Mouse (Mus musculus): ENCODE measurements around the gene Nectin3. TPM values are rescaled to one million over a fixed set of nuclear protein-coding genes. Genes with fewer than 3 reads are reported as not detected.

Gene Nectin3
- 10 to 100 TPM; 13.7 TPM for total RNA-seq (2021)
- long read RNA-seq, experiment 1, full-length matches to known transcripts = 26 of 30 reads
- long read RNA-seq, experiment 1, partial matches to known transcripts = 2 of 30 reads
- long read RNA-seq, experiment 1, other reads (novel, unspliced or antisense) = 2 of 30 reads
- long read RNA-seq, experiment 2, transcript Nectin3-201 (6 exons, 3,062 nt) = major isoform, 20 of 26 reads
- long read RNA-seq, experiment 2, partial matches to known transcripts = 2 of 26 reads
- long read RNA-seq, experiment 2, other reads (novel, unspliced or antisense) = 2 of 26 reads

DNA sequence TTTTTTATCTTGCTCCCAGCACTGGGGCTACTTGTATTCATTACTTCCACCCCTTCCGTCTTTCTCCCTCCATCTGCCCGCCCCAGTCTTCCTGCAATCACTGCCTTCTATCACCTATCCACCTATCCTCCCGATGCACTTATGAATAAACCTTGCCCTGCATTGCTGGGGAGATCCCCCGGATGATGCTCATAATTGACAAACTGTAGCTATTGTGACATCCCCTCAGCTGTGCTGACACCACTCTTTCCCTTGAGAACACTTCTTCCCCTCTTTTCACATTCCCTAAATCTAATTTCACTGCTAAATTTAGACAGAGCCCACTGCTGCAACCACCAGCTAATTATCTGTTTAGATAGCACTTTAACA lies at the start of gene Nectin3:
Gene Nectin3, minus strand, starts transcription at position 105 of the 369 bp plus-strand sequence.
- intact Hi-C loops (cut with DNase I) = loop anchor here (5.0 kb wide), 1 partner anchor 84 kb away; no protein-coding TSS in a partner anchor
- no peak for DNase-seq

DNA sequence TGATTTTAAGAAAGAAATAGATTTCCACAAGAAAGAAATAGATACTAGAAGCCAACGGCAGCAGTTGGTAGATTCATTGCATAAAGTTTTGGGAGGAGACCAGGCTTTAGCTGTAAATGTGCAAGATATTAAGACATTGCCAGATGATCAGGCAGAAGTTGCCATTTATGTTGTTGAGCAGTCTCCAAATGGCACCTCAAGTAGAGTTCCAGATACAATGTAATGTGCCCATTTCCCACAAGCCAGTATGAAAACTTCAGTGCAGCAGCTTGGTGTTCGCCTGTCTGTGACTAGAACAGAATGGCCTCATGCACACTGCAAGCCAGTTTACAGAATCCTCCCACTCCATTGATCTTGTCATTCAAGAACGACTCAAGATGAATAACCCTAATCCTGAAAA lies 39.8 kb upstream of the Nectin3 start:
- no peak for DNase-seq

DNA sequence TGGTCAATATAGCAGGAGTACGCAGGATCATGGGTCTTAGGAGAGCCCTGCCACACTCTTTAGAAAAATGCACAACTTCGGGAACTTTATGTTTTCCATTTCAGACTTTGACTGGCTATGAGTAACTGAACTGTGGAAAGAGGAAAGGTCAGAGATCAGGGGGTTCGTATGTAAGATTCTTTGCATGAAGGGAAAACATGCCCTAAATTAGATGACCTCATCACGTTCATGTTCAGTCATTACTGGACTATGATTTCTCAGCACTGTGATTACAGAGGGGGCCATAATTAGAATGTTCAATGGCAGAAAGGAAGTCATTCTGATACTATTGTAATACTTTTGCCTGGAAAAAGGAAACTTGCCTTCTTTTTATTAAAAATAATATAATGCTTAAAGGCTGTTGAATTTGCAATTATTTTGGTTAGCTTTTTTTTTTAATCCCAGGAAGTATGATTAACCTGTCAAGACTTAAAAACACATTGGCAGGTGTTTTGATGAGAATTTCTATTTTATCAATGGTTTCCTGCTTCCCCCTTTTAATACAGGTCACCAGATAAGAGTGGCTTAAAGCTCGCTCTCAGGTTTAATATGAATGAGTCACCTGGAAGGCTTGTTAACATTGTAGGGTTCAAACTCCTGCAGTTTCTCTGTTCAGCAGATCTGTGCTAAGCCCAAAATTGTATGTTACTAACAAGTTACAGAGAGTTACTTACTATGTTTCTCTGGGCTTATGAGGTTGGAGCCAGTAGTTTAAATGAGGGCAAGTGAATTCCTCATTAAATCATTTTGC lies 34.3 kb upstream of the Nectin3 start:
- DNase-seq = no peak
- intact Hi-C loops (cut with DNase I) = no loop called here

More for the DNA sequence above, 39.8 kb upstream of the Nectin3 start:
- intact Hi-C loops (cut with DNase I) = no loop called here

DNA sequence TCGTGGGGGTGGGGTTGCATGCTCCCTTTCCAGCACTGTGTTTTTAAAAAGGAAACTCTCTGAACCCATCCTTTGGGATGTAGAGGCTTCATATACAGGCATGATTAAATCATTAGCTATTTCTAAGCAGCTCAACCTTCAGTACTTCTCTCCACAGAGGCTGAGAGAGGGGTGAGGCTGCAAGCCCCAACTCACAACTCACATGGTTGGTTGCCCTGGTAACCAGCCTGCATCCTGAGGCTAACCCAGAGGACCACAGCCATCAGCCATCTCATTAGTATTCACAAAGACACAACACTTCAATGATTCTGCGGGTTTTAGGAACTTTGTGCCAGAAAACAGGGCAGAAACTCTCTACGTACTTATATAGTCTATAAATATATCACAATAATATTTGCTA lies 32.7 kb upstream of the Nectin3 start:
- DNase-seq = no peak
- intact Hi-C loops (cut with DNase I) = no loop called here

DNA sequence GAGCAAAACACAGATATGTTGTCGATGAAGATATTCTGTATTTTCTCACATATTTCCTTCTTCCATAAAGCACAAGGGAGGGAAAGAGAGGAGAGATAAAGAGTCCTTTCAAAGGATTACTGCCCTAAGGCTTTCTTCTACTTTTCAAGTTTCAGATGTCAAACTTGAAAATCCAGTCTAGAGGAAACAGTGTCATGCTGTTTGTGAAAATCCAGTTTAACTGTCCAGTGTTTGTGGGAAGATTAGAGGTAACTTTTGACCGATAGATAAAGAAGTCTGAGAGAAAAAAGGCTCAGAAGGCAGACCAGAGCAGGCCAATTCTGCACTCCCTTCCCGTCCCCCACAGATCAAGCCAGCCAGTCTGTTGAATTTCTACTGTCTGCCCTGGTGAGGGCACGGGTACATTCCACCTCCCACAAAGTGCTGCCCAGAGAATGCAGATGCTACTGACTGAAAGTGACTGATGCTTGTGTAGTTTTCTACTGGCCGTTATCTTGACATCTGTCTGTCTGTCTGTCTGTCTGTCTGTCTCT lies 22.6 kb upstream of the Nectin3 start:
- DNase-seq = no peak
- intact Hi-C loops (cut with DNase I) = no loop called here

DNA sequence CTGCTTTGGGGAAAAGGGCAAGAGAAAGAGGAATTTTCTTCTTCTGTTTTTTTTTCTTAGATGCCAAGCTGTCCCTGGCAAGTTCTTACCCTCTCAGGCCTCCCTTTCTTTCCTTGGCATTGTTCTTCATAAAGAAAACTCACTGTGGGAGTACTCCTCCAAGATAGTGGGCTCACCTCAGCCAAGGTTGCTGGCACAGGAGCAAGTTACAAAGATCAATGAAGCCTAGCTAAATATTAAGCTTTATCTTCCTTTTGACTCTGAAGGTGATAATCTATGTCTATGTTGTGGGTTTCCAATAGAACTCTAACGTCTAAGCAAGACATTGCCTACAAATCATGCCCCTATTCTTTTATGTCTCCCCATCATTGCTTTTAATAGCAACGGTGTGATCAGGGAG lies 21.3 kb upstream of the Nectin3 start:
- intact Hi-C loops (cut with DNase I) = no loop called here
- DNase-seq = no peak

DNA sequence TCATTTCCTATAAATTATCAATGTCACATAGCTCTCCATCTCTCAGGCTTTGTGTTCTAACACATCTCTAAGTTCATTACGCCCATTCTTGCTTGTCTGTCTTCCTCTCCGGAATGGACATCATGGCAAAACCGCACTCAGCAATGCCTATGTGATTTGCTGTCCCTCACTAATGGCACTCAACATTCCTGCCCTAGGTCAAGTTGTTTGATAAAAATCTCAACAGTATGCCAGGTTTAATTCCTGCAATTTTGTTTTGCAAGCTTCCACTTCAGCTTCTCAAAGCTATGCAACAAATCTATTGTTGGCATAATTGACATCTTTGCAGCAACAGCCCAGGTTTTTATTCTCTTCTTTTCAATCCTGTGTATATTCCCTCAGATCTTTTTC lies 9.6 kb upstream of the Nectin3 start:
- intact Hi-C loops (cut with DNase I) = no loop called here

DNA sequence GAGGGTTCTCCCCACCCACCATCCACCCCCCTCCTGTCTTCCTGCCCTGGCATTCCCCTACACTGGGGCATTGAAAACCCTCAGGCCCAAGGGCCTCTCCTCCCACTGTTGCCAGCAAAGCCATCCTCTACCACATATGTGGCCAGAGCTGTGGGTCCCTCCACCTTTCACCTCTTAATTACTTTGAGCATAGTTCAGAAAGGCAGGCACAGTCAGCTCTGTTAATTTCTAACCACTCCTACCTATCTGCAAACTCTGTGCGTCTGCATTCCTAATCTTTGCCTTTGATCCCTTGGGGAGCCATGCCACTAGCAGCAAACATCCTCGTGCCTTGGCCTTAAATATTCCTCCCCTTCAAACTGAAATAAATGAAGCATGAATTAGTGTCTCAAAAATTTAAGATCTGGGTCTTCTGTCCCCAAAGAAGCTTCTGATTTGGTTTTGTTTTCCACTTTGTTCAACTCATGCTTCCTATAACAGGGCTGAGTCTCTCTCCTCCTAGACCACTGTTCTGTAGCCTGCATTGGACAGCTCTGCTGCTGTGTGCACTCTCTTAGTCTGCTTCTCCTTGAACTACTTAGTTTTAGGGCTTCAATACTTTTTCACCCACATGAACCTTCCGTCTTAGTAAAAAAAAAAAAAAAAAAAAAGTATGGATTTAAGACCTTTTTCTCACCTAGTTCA lies 9.1 kb upstream of the Nectin3 start:
- DNase-seq = no peak
- intact Hi-C loops (cut with DNase I) = no loop called here

More for the DNA sequence above, 9.6 kb upstream of the Nectin3 start:
- no peak for DNase-seq

DNA sequence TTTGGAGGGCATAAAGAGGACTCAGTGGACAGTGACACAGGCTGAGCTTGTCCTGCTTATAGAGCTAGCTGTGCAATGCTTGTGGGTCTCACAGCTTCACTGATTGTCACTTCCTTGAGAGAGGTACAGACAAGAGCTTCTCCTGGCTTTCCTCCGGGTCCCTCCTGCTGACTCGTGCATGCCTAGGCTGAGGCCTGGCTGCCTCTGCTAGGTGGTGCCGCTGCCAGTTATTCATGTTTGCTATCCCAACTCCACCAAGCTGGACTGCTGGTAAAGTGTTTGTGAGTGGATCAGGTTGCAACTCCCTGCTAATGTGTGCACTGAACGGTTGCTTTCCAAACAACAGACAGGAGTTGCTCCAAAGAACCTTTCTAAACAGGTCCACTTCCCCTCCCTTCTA lies 5.7 kb upstream of the Nectin3 start:
- intact Hi-C loops (cut with DNase I) = no loop called here
- DNase-seq = no peak

DNA sequence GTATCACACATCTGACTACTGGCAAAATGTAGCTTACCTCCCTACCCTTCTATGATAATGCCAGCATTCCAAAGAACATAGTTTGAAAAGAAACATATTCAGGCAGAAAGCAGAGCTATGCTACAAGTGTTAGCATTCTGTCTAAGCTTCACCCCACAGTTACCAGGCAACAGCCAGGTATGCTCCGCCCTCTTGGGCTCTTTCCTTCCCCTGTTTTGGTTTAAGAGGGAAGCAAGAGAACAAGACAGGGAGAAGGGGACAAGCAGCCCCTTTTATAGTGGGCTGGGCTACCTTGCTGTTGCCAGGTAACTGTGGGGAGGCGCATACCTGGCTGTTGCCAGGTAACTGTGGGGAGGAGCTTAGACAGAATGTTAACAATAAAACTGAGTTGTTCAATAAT lies 4.0 kb upstream of the Nectin3 start:
- DNase-seq = no peak
- intact Hi-C loops (cut with DNase I) = no loop called here

DNA sequence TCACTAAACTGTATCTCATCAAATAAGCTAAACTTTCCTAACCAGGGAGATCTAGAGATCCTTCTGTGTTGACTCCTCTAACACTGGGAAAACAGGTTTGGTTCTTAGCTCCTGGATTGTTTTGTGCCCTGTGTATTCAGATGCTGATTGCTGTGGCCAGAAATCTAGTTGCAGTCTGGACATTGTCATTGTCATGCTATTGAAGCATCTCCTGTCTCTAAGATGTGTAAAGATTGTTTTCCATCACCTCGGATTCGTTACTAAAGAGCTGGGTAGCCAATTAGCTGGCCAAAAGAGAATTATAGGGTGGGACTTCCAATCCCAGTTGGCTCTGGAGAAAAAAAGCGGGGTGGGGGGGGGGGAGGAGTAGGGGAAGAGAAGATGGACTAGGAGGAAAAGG lies 2.4 kb upstream of the Nectin3 start:
- intact Hi-C loops (cut with DNase I) = no loop called here
- DNase-seq = no peak

DNA sequence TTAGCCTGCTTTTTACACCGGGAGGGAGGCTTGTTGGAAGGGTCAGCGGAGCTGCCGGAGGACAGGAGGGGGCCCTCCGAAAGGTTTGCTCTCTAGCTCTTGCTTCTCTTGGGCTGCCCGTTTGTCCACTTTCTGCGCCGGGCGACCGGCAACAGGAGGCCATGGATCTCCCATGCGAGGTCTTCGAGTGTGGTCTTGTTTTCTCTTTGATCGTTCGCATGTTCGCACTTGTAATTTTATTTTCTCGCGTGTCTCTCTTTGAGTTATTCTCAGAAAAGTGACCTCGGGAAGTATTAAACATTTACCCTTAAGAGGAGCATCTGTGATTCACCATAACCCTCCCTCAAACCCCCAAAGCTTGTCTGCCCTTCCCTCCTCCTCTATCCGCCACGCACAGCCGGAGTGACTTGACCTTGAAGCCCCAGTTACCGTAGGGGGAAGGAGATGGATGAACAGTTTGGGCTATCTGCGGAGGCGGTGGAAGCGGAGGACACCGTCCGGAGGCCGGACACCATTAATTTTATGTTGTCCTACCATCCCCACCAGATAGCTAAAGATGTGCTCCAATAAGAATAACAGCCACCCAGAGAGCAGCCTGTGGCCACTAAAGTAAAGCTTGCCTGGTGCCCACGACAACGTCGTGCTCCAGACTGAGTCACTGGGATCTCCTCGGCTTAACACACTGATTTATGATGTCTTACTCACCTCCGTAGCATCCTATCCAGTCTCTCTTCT lies 472 bp downstream of the Nectin3 start:
- intact Hi-C loops (cut with DNase I) = loop anchor here (5.0 kb wide), 1 partner anchor 84 kb away; no protein-coding TSS in a partner anchor
- DNase-seq = peak; percentile 2 to 8

DNA sequence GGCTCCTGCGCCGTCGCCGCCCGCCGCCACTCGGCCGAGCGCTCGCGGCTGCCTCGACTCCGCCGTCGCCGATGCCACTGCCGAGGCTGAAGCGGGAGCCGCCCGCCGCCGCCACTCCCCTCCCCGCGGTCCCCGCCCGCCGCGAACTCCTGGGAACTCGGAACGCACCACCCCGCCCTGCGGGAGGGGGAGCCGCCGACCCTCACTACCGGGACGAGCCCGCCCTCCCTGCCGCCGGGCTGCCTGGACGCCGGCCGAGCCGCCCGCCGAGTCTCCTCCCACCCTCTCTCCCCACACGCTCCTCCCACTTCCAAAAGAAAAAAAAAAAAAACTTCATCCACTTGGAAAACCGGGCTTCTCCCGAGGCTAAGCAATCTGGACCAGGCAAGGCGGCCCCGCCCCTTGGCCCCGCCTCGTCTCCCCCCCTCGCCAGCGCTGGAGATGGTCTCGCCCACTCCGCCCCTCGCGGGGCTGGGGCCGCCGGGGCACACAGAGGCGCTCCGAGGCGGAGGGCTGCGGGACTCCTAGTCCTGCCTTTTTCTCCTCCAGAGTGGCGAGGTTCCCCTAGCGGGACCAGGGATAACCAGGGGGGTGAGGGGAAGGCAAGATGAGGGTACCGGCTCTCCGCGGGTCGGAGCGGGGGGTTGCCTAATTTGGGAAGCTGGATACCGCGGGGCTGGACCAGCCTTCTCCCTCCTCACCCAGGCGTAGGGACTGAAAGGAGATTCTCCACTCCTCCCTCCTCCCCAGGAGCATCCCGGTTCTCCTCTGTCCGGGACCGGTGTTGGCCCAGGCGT lies 1.2 kb downstream of the Nectin3 start:
- intact Hi-C loops (cut with DNase I) = loop anchor here (5.0 kb wide), 1 partner anchor 85 kb away; no protein-coding TSS in a partner anchor

DNA sequence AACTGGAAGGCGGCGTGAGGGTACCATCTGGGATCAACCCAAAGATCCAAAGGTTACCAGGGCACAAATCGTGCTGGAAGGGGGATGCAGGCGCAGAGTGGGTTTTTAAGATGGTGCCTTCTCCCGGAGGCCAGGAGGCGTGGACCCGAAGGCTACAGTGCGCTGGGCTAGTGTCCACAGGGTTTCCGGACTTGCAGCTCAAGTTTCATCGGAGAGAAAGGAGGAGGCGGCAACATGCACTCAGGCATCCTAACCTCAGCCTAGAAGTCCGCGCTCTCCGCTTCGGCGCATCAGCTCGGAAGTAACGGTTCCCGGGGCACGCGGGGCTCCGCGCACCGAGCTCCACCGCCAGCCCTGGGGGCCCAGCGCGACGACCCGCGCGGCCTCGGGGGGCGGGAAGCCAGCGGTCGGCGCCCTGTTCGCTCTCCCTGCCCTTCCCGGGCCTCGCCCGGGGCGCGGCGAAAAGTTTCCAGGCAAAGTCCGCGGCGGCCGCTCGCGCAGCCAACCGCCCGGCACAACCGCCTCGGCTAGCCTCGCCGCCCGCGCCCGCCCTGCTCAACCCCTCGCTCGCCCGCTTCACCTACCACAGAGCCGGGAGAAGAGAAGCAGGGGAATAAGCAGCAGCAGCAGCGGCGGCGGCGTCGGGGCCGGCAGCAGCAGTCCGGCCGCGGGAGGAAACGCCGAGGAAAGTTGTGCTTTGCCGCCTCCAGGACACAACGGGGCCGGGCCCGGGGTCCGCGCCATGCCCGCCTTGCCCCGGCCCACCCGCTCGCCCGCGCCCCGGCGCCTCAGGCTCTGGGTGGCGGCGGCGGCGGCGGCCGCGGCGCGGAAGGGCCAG lies 2.1 kb downstream of the Nectin3 start:
- intact Hi-C loops (cut with DNase I) = loop anchor here (5.0 kb wide), 1 partner anchor 86 kb away; no protein-coding TSS in a partner anchor
- DNase-seq = peak; percentile 61 to 64

More for the DNA sequence above, 1.2 kb downstream of the Nectin3 start:
- DNase-seq = peak; percentile 92 to 97

DNA sequence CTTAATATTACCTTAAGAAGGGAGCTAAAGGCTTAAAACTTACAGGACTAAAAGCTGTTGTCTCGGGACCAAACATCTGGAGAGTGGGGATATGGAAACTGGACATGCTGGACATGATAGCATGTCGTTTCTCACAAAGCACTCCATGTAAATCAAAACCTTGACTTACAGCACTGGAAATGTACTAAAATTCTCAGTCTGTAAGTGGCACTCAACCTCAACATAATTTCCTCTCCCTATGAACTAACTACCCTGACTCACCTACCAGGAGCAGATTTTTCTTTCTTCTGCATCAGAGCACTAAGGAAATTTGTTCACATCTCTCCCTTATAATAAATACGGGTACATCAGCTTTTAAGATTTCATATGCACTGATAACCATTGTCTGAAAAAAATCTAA lies 3.1 kb downstream of the Nectin3 start:
- intact Hi-C loops (cut with DNase I) = loop anchor here (5.0 kb wide), 1 partner anchor 87 kb away; no protein-coding TSS in a partner anchor

DNA sequence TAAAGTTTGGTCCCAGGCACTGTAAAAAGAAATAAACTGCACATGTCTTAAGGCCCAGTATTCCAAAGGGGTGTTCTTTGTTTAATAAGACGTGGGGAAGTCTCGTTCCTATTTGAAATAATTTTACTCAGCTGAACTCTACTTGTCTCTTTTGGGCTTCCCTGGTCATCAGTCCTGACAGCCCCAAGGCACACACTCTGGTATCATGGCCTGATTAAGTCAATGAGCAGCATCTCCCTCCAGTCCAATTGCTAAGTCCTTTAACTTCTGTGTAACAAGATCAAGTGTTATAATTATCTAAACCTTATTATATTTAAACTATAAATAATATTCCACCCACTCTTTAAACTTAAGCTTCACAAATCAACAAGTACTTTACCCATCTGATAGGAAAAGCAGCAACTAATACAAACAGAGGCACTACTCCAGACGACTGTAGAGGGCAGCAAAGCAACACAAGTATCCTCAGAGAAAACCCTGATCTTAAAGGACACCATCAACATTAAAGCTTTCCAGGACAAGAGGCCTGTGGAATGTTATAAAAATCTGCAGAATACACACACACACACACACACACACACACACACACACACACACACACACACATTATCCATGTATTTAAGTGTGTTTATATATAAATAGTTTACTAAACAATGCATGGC lies 10.8 kb downstream of the Nectin3 start:
- intact Hi-C loops (cut with DNase I) = loop anchor here (10.0 kb wide), 1 partner anchor 363 kb away; the partner anchor contains the start of gene Cd96
- peak; percentile 36 to 69 for DNase-seq

More for the DNA sequence above, 3.1 kb downstream of the Nectin3 start:
- DNase-seq = no peak

DNA sequence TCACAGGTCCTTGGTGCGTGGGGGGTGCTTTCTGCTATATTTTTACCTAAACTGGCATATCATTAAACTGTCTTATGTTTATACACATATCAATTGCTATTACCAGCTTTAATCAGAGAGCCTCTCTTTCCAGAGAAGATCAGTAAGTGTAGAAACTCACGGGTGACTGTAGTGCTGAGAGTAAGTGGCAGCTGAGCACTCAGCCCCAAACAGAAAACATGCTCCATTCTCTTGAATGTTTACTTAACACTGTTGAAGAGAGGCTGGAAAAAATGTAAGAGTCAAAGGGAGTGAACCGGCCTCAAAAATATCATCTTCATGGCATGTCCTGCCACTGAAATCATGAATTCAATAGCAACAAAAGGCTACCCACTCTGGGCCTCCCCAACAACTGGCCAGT lies 21.0 kb downstream of the Nectin3 start:
- DNase-seq = no peak
- intact Hi-C loops (cut with DNase I) = no loop called here

DNA sequence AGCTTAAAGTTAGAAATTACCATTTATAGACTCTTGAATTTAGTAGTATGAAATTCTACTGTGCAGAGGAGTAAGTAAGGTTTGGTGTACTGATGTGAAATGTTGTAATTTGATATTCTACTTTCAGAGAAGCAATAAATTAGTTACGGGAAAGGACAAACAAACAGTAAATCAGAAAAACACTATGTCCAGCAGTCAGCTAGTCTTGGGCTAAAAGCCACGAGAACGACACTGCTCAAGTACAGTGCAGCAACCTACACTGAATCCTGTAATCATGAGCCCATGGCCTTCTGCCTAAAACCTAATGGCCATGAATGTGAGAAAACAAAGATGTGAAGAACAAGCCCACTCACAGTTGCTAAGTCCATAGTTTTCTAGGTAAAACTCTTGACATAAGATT lies 46.9 kb downstream of the Nectin3 start:
- DNase-seq = no peak

More for the DNA sequence above, 46.9 kb downstream of the Nectin3 start:
- intact Hi-C loops (cut with DNase I) = no loop called here
